Mouse (Mus musculus): ENCODE results near the gene Imp3. TPM values are rescaled to one million over a fixed set of nuclear protein-coding genes. Genes with fewer than 3 reads are reported as not detected.
"Not testable (repeated sequence)": the region's sequence is repeated elsewhere in the genome, so short reads cannot be mapped to it uniquely, and the experiment has no call there.

Gene Imp3
- total and polyA plus RNA-seq, 3 experiments, result 42.1 to 67.1 (median 61.8) TPM

- H3K4me3 ChIP-seq (ENCODE audit: low read depth, low read length); H3K9me3 ChIP-seq (replicated peaks); ATAC-seq (ENCODE audit: extremely low read depth, insufficient number of reproducible peaks, low FRiP score, poor library complexity, severe bottlenecking); DNase-seq (ENCODE audit: low spot score); H3K27me3 ChIP-seq (ENCODE audit: insufficient read depth, low read length): not testable (repeated sequence)
- peak; percentile 45; the same call in 1 of the 2 replicates for TF ChIP-seq TAL1 (conservative IDR thresholded peaks at IDR 0.05; ENCODE audit: low read depth, low read length)
- Histone ChIP-seq H3K4me1 (ENCODE audit: insufficient read depth, low read depth, low read length) (peaks cover 30% of the 10 kb centered on the region), H3K36me3 (replicated peaks) (peaks cover 19% of the 10 kb centered on the region)
Measured at GRCm38 (mm10) chr9:56948699-56949098, 11.4 kb downstream of the Imp3 start.

GRCm38 (mm10) chr9:56949767-56950166, 12.5 kb downstream of the Imp3 start:
- Histone ChIP-seq H3K36me3 (replicated peaks) (peaks cover 15% of the 10 kb centered on the region), H3K9me3 (replicated peaks) (no peaks in the 10 kb centered on the region), H3K4me1 (ENCODE audit: insufficient read depth, low read depth, low read length) (peaks cover 34% of the 10 kb centered on the region), H3K4me3 (ENCODE audit: low read depth, low read length) (peak overlapping the region; percentile 68), H3K27me3 (ENCODE audit: insufficient read depth, low read length) (no peaks in the 10 kb centered on the region)
- DNase-seq (ENCODE audit: low spot score), result no peak
- TF ChIP-seq GATA1 (IDR thresholded peaks at IDR 0.05; ENCODE audit: borderline replicate concordance, low read length) (no peak), CTCF (IDR thresholded peaks at IDR 0.05; ENCODE audit: low read depth, low read length) (no peak), GATA2 (IDR thresholded peaks at IDR 0.05; ENCODE audit: borderline replicate concordance, low read depth, low read length) (no peak), POLR2AphosphoS5 (IDR thresholded peaks at IDR 0.05; ENCODE audit: insufficient replicate concordance, low read depth, low read length) (no peak; the same call in 1 of the 2 replicates), TAL1 (conservative IDR thresholded peaks at IDR 0.05; ENCODE audit: low read depth, low read length) (no peak)
- no peak for ATAC-seq (ENCODE audit: extremely low read depth, insufficient number of reproducible peaks, low FRiP score, poor library complexity, severe bottlenecking)

GRCm38 (mm10) chr9:56950414-56951400, 13.4 kb downstream of the Imp3 start, which contains the start of gene Snupn:
Gene Snupn, plus strand, starts transcription at chr9:56950878.
- no peaks in the 10 kb centered on the region for H3K27me3 ChIP-seq (ENCODE audit: insufficient read depth, low read length)
- peaks cover 34% of the 10 kb centered on the region for H3K4me1 ChIP-seq (ENCODE audit: insufficient read depth, low read depth, low read length)
- ATAC-seq (ENCODE audit: extremely low read depth, insufficient number of reproducible peaks, low FRiP score, poor library complexity, severe bottlenecking), result peak; percentile 99
- H3K9me3 ChIP-seq (replicated peaks), result no peaks in the 10 kb centered on the region
- peaks cover 19% of the 10 kb centered on the region for H3K36me3 ChIP-seq (replicated peaks)
- peak within 1 kb of the TSS; percentile 74 for H3K4me3 ChIP-seq (ENCODE audit: low read depth, low read length)
- peak; percentile 79 for DNase-seq (ENCODE audit: low spot score)
- no peak for TF ChIP-seq TAL1 (conservative IDR thresholded peaks at IDR 0.05; ENCODE audit: low read depth, low read length)
- no peak for TF ChIP-seq GATA1 (IDR thresholded peaks at IDR 0.05; ENCODE audit: borderline replicate concordance, low read length)
- TF ChIP-seq CTCF (IDR thresholded peaks at IDR 0.05; ENCODE audit: low read depth, low read length), result no peak
- no peak for TF ChIP-seq GATA2 (IDR thresholded peaks at IDR 0.05; ENCODE audit: borderline replicate concordance, low read depth, low read length)
- TF ChIP-seq POLR2AphosphoS5 (IDR thresholded peaks at IDR 0.05; ENCODE audit: insufficient replicate concordance, low read depth, low read length), result peak; percentile 65; the same call in 1 of the 2 replicates

DNA sequence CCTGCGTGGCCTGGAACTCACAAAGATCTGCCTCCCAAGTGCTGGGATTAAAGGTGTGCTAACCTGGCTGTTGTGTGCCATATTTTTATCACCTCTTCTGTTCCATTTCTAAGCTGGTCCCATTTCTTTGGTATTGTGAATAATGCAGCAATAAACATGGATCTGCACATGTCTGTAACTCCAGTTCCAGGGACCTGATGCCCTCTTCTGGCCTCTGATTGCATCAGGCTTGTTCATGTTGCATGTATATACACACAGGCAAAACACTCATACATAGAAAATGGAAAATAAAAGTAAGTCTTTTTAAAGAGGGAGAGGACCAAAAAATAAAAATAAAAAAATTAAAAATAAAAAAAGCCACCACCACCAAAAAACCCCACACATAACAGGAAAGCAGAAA, 16.3 kb downstream of the Imp3 start:
- TF ChIP-seq GATA2 (IDR thresholded peaks at IDR 0.05; ENCODE audit: borderline replicate concordance, low read depth, low read length), result no peak
- no peak for TF ChIP-seq GATA1 (IDR thresholded peaks at IDR 0.05; ENCODE audit: borderline replicate concordance, low read length)
- no peak for TF ChIP-seq TAL1 (conservative IDR thresholded peaks at IDR 0.05; ENCODE audit: low read depth, low read length)
- TF ChIP-seq POLR2AphosphoS5 (IDR thresholded peaks at IDR 0.05; ENCODE audit: insufficient replicate concordance, low read depth, low read length), result no peak
- no peak for TF ChIP-seq CTCF (IDR thresholded peaks at IDR 0.05; ENCODE audit: low read depth, low read length)
- H3K9me3 ChIP-seq (replicated peaks), result no peaks in the 10 kb centered on the region
- DNase-seq (ENCODE audit: low spot score) (no peak), ATAC-seq (ENCODE audit: extremely low read depth, insufficient number of reproducible peaks, low FRiP score, poor library complexity, severe bottlenecking) (no peak)
- H3K4me3 ChIP-seq (ENCODE audit: low read depth, low read length), result no peak overlapping the region
- peaks cover 26% of the 10 kb centered on the region for H3K4me1 ChIP-seq (ENCODE audit: insufficient read depth, low read depth, low read length)
- H3K36me3 ChIP-seq (replicated peaks), result peaks cover 38% of the 10 kb centered on the region
- no peaks in the 10 kb centered on the region for H3K27me3 ChIP-seq (ENCODE audit: insufficient read depth, low read length)

DNA sequence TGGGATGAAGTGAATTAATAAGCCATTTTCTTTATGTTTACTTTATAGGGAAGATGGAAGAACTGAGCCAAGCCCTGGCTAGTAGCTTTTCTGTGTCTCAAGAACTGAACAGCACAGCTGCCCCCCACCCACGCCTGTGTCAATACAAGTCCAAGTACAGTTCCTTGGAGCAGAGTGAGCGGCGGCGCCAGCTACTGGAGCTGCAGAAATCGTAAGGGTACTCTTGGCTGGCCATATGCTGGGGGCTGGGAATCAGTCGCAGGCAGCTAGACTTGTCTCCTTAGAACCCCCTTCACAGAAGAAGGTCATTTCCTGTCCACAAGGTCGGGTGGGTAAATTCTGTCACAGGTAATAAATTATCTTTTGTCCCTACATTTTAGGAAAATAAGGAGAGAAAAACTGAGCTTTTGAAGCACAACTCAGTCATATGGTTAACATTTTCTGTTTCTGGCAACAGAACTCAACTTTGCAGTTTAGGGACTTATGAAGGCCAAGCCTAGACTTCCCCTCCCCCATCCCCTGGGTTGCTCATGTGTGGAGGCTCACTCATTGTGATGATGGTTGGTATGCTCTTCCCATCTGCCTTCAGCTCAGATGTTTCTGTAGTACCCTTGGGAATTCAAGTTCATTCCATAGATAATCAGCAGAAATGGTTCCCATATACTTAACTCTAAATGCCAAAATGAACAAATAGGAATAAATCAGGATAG, 19.8 kb downstream of the Imp3 start:
- DNase-seq (ENCODE audit: low spot score) (no peak), ATAC-seq (ENCODE audit: extremely low read depth, insufficient number of reproducible peaks, low FRiP score, poor library complexity, severe bottlenecking) (no peak)
- Histone ChIP-seq H3K27me3 (ENCODE audit: insufficient read depth, low read length) (no peaks in the 10 kb centered on the region), H3K36me3 (replicated peaks) (peaks cover 59% of the 10 kb centered on the region), H3K9me3 (replicated peaks) (peaks cover 2% of the 10 kb centered on the region; the same call in 1 of the 2 replicates), H3K4me3 (ENCODE audit: low read depth, low read length) (no peak overlapping the region), H3K4me1 (ENCODE audit: insufficient read depth, low read depth, low read length) (peaks cover 13% of the 10 kb centered on the region)
- TF ChIP-seq POLR2AphosphoS5 (IDR thresholded peaks at IDR 0.05; ENCODE audit: insufficient replicate concordance, low read depth, low read length), result no peak
- TF ChIP-seq TAL1 (conservative IDR thresholded peaks at IDR 0.05; ENCODE audit: low read depth, low read length), result no peak
- TF ChIP-seq GATA1 (IDR thresholded peaks at IDR 0.05; ENCODE audit: borderline replicate concordance, low read length), result no peak
- TF ChIP-seq CTCF (IDR thresholded peaks at IDR 0.05; ENCODE audit: low read depth, low read length), result no peak
- no peak for TF ChIP-seq GATA2 (IDR thresholded peaks at IDR 0.05; ENCODE audit: borderline replicate concordance, low read depth, low read length)

DNA sequence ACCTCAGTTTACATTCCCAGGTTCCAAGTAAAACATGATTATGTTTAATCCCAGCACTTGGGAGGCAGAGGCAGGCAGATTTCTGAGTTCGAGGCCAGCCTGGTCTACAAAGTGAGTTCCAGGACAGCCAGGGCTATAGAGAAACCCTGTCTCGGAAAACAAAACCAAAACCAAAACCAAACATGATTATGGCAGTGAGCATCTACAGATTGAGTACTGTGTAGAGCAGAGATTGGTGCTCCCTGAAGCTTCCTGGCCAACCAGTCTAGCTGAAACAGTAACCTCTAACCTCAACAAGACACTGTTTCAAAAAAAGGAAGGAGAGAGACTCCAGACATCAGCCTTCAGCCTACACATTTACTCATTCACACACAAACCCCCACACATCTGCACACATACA, 21.4 kb downstream of the Imp3 start:
- TF ChIP-seq TAL1 (conservative IDR thresholded peaks at IDR 0.05; ENCODE audit: low read depth, low read length), result no peak
- TF ChIP-seq GATA2 (IDR thresholded peaks at IDR 0.05; ENCODE audit: borderline replicate concordance, low read depth, low read length), result no peak
- no peak for TF ChIP-seq POLR2AphosphoS5 (IDR thresholded peaks at IDR 0.05; ENCODE audit: insufficient replicate concordance, low read depth, low read length)
- no peak for TF ChIP-seq GATA1 (IDR thresholded peaks at IDR 0.05; ENCODE audit: borderline replicate concordance, low read length)
- no peak for TF ChIP-seq CTCF (IDR thresholded peaks at IDR 0.05; ENCODE audit: low read depth, low read length)
- no peak for ATAC-seq (ENCODE audit: extremely low read depth, insufficient number of reproducible peaks, low FRiP score, poor library complexity, severe bottlenecking)
- no peak for DNase-seq (ENCODE audit: low spot score)
- Histone ChIP-seq H3K9me3 (replicated peaks) (peaks cover 2% of the 10 kb centered on the region; the same call in 1 of the 2 replicates), H3K4me1 (ENCODE audit: insufficient read depth, low read depth, low read length) (peaks cover 4% of the 10 kb centered on the region; the same call in 1 of the 2 replicates), H3K4me3 (ENCODE audit: low read depth, low read length) (no peak overlapping the region), H3K36me3 (replicated peaks) (peaks cover 66% of the 10 kb centered on the region), H3K27me3 (ENCODE audit: insufficient read depth, low read length) (no peaks in the 10 kb centered on the region)

Measured in G1E (cell line).